Mouse (Mus musculus) cortical plate, adult 2 months (tissue): Measurements from ENCODE around the gene Atp6v1c2. TPM values are rescaled to one million over a fixed set of nuclear protein-coding genes. Genes with fewer than 3 reads are reported as not detected.

Source experiments
- H3K27ac ChIP-seq: fragments of 200-500 bp; 2 replicates; pipeline ENCODE4 v1.5.1; 2012; ENCODE audit warnings: low read length, control low read depth, inconsistent platforms; ENCODE audit not compliant: insufficient read depth
- H3K4me1 ChIP-seq: fragments of 200-500 bp; 2 replicates; pipeline ENCODE4 v1.6.1; 2011; ENCODE audit warnings: low read length; ENCODE audit not compliant: control insufficient read depth, insufficient read depth
- H3K4me3 ChIP-seq: fragments of 200-500 bp; 2 replicates; pipeline ENCODE4 v1.5.1; 2011; ENCODE audit warnings: mild to moderate bottlenecking, low read length, control low read depth; ENCODE audit not compliant: insufficient read depth
- CTCF ChIP-seq: fragments of 200-500 bp; IDR thresholded peaks from 2 replicates; pipeline ENCODE4 v1.5.1; 2011; ENCODE audit warnings: mild to moderate bottlenecking, control low read depth, low read length; ENCODE audit not compliant: insufficient read depth; ENCODE audit errors: extremely low read depth
- POLR2A ChIP-seq: fragments of 200-500 bp; IDR thresholded peaks from 2 replicates; pipeline ENCODE4 v1.6.1; 2011; ENCODE audit warnings: mild to moderate bottlenecking, low read length, control low read depth; ENCODE audit not compliant: insufficient read depth; ENCODE audit errors: extremely low read depth
- polyA plus RNA-seq: library from polyadenylated mRNA; depleted of rRNA; stranded (reverse); fragments of >200 nt; gene quantifications from 2 replicates; pipeline ENCODE4 v1.2.3, GENCODE M21; 2012

The Atp6v1c2 gene
- polyA plus RNA-seq, 1 experiment: 2.2 TPM

- TF ChIP-seq CTCF (no peak), POLR2A (no peak)
These were observed 23.7 kb downstream of the Atp6v1c2 start for GRCm38 (mm10) chr12:17305445-17305844.

GRCm38 (mm10) chr12:17299902-17300301, 29.3 kb downstream of the Atp6v1c2 start:
- no peak for TF ChIP-seq CTCF
- no peak for TF ChIP-seq POLR2A
- Histone ChIP-seq H3K27ac (no peak overlapping the region), H3K4me1 (no peaks in the 10 kb centered on the region), H3K4me3 (no peak overlapping the region)

More at GRCm38 (mm10) chr12:17305445-17305844, 23.7 kb downstream of the Atp6v1c2 start:
- Histone ChIP-seq H3K4me3 (no peak overlapping the region), H3K4me1 (no peaks in the 10 kb centered on the region), H3K27ac (no peak overlapping the region)

GRCm38 (mm10) chr12:17296899-17297298, 32.3 kb downstream of the Atp6v1c2 start:
- Histone ChIP-seq H3K27ac (no peak overlapping the region), H3K4me1 (no peaks in the 10 kb centered on the region), H3K4me3 (no peak overlapping the region)
- TF ChIP-seq CTCF (no peak), POLR2A (no peak)

GRCm38 (mm10) chr12:17290569-17290968, 38.6 kb downstream of the Atp6v1c2 start:
- Histone ChIP-seq H3K27ac (no peak overlapping the region), H3K4me1 (no peaks in the 10 kb centered on the region), H3K4me3 (no peak overlapping the region)
- TF ChIP-seq CTCF (no peak), POLR2A (no peak)

GRCm38 (mm10) chr12:17289913-17290312, 39.2 kb downstream of the Atp6v1c2 start:
- Histone ChIP-seq H3K4me3 (no peak overlapping the region), H3K27ac (no peak overlapping the region), H3K4me1 (no peaks in the 10 kb centered on the region)
- TF ChIP-seq POLR2A: no peak
- TF ChIP-seq CTCF: no peak

- H3K27ac ChIP-seq: no peak overlapping the region
- no peaks in the 10 kb centered on the region for H3K4me1 ChIP-seq
- no peak overlapping the region for H3K4me3 ChIP-seq
- TF ChIP-seq CTCF (no peak), POLR2A (no peak)
These were observed 40.1 kb downstream of the Atp6v1c2 start for GRCm38 (mm10) chr12:17289060-17289459.

- TF ChIP-seq CTCF (no peak), POLR2A (no peak)
- H3K27ac ChIP-seq: no peak overlapping the region
- no peak overlapping the region for H3K4me3 ChIP-seq
- H3K4me1 ChIP-seq: no peaks in the 10 kb centered on the region
These were observed 40.7 kb downstream of the Atp6v1c2 start for GRCm38 (mm10) chr12:17288496-17288895.

- Histone ChIP-seq H3K4me3 (no peak overlapping the region), H3K27ac (no peak overlapping the region), H3K4me1 (peaks cover 6% of the 10 kb centered on the region)
- TF ChIP-seq CTCF (no peak), POLR2A (no peak)
These were observed 55.3 kb downstream of the Atp6v1c2 start for GRCm38 (mm10) chr12:17273841-17274240.

- Histone ChIP-seq H3K4me1 (peaks cover 16% of the 10 kb centered on the region), H3K27ac (no peak overlapping the region), H3K4me3 (no peak overlapping the region)
- TF ChIP-seq POLR2A (no peak), CTCF (peak; percentile 45)
These were observed 57.9 kb downstream of the Atp6v1c2 start for GRCm38 (mm10) chr12:17271272-17271671.

- H3K4me3 ChIP-seq: peak overlapping the region; percentile 95
- no peak overlapping the region for H3K27ac ChIP-seq
- H3K4me1 ChIP-seq: peaks cover 16% of the 10 kb centered on the region
- TF ChIP-seq POLR2A (no peak), CTCF (no peak)
These were observed 61.8 kb downstream of the Atp6v1c2 start for GRCm38 (mm10) chr12:17267316-17267715.
